19 mouse cellular contexts compared by ENCODE assay signal in the genomic region with DNA sequence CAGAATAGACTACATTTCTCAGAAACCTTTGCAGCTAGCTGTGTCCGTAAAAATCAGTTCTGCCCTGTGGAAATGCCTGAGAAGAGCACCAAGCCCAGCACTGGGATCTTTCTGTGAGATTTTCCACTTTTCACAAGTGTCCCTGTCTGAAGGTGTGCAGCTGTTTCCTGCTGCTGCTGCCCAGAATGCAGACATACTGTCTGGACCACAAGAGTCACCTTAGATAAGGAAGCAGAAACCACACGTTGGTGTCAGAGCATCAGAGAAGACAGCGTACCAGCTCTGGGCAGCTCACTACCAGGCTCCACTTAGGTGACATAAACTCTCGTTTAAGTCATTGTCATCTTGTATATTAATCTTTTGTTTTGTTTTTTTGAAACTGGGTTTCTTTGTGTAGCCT. TPM values are rescaled to one million over a fixed set of nuclear protein-coding genes. Genes with fewer than 3 reads are reported as not detected.
DNase-seq lines count a peak whose midpoint lies in the region; ATAC-seq and TF ChIP-seq lines count a peak whose summit lies in the region.
"Had no signal": no experiment of that assay in that cellular context is flagged by ENCODE, and none has a peak within 500 bp of the region (broad histone marks: within the 10 kb centered on the region; RNA-seq: fewer than 3 reads in every experiment).

No protein-coding gene starts in this region.

- H3K36me3 ChIP-seq in heart, embryonic 11.5 days (ENCODE audit: control insufficient read depth, insufficient read depth, low read length) = no peaks in the 10 kb centered on the region
- H3K36me3 ChIP-seq: embryonic facial prominence, embryonic 12.5 days; kidney, embryonic 15.5 days; liver, embryonic 13.5 days had no signal

- H3K4me2 ChIP-seq in heart, embryonic 11.5 days = no peak overlapping the region
- H3K4me2 ChIP-seq: embryonic facial prominence, embryonic 12.5 days; forebrain, embryonic 13.5 days; kidney, embryonic 15.5 days; liver, embryonic 13.5 days had no signal

- H3K9ac ChIP-seq in heart, embryonic 11.5 days (ENCODE audit: low read depth, low read length) = no peak overlapping the region
- H3K9ac ChIP-seq: forebrain, embryonic 13.5 days; kidney, embryonic 15.5 days; liver, embryonic 13.5 days had no signal

- H3K27ac ChIP-seq in left cerebral cortex, adult 2 months = peak overlapping the region; percentile 12; the same call in 1 of the 2 replicates
- H3K27ac ChIP-seq in heart, embryonic 11.5 days (ENCODE audit: low read depth, low read length) = no peak overlapping the region
- H3K27ac ChIP-seq: embryonic facial prominence, embryonic 12.5 days; kidney, embryonic 15.5 days; liver, embryonic 13.5 days had no signal

- peak; percentile 34; the same call in 1 of the 2 replicates for ATAC-seq in common myeloid progenitor, adult 5-6 weeks (replicated peaks; ENCODE audit: low read depth, poor library complexity, severe bottlenecking)
- ATAC-seq in megakaryocyte-erythroid progenitor cell, adult 5-6 weeks (replicated peaks; ENCODE audit: low FRiP score, low TSS enrichment, poor library complexity, severe bottlenecking) = peak; percentile 46; the same call in 1 of the 2 replicates
- no peak for ATAC-seq in heart, embryonic 11.5 days (replicated peaks; ENCODE audit: insufficient number of reproducible peaks, low FRiP score, low TSS enrichment)
- ATAC-seq: forebrain, embryonic 13.5 days; hindbrain, postnatal 0 days had no signal

- H3K4me1 ChIP-seq in heart, embryonic 11.5 days (ENCODE audit: control insufficient read depth, insufficient read depth, low read length) = peaks cover 19% of the 10 kb centered on the region

- no peak overlapping the region for H3K4me3 ChIP-seq in left cerebral cortex, adult 2 months
- H3K4me3 ChIP-seq in heart, embryonic 11.5 days (ENCODE audit: low read depth, low read length) = no peak overlapping the region
- H3K4me3 ChIP-seq: embryonic facial prominence, embryonic 12.5 days; erythroblast, embryonic 14.5 days; forebrain, embryonic 13.5 days; kidney, embryonic 15.5 days; liver, embryonic 13.5 days had no signal

- TF ChIP-seq CTCF in left cerebral cortex, adult 2 months (IDR thresholded peaks at IDR 0.05) = no peak

- no peaks in the 10 kb centered on the region for H3K27me3 ChIP-seq in heart, embryonic 11.5 days (ENCODE audit: control insufficient read depth, insufficient read depth, low read length)
- H3K27me3 ChIP-seq: embryonic facial prominence, embryonic 12.5 days; forebrain, embryonic 13.5 days; kidney, embryonic 15.5 days had no signal

- DNase-seq in left cerebral cortex, adult 2 months (ENCODE audit: extremely low spot score in 1 of 2, low spot score in 2 of 2) = no peak
- no peak for DNase-seq in left cerebral cortex, postnatal 25 days (ENCODE audit: low spot score in 2 of 2)
- DNase-seq in CD4-positive, CD25-positive, alpha-beta regulatory T cell, adult 2 months (ENCODE audit: low read depth, low spot score) = peak; percentile 75
- no peak for DNase-seq in gastrocnemius, adult 18-20 months (ENCODE audit: low spot score)
- DNase-seq: cerebellum, adult 9-11 months; kidney, adult 11 months; layer of hippocampus, postnatal 36 days; liver, embryonic 13.5 days; lung, adult 2 months; midbrain, embryonic 14.5 days; right cerebral cortex, postnatal 4 days had no signal

- H3K9me3 ChIP-seq in heart, embryonic 11.5 days (replicated peaks; ENCODE audit: control insufficient read depth, low read length) = no peaks in the 10 kb centered on the region
- H3K9me3 ChIP-seq: embryonic facial prominence, embryonic 12.5 days; forebrain, embryonic 13.5 days; kidney, embryonic 15.5 days; liver, embryonic 13.5 days had no signal

- intact Hi-C loops in left cerebral cortex, adult 2 months (cut with DNase I) = loop anchor here (2.0 kb wide), 2 partner anchors 27 to 173 kb away; no protein-coding TSS in a partner anchor
- intact Hi-C loops in left cerebral cortex, postnatal 25 days (cut with DNase I) = loop anchor here (2.0 to 5.0 kb wide), 3 partner anchors 15 to 77 kb away; no protein-coding TSS in a partner anchor

- 42% methylated on average over 4 of the region's 4 CpGs for WGBS in heart, embryonic 11.5 days (ENCODE audit: insufficient replicate concordance)

RNA-seq across cellular contexts. Expression of gene Zfp706, which starts 41.8 kb away (rescaled TPM):
- 100 to 1,000 TPM; 214 to 217 TPM for total RNA-seq in left cerebral cortex, adult 2 months (2021)
- total RNA-seq in left cerebral cortex, postnatal 25 days (2021) = 100 to 1,000 TPM; 233 to 234 TPM
- 104 and 149 TPM in 2 replicates for total RNA-seq in common myeloid progenitor, adult 5-6 weeks (2017)
- total RNA-seq in megakaryocyte-erythroid progenitor cell, adult 5-6 weeks (2014; fragmentation: Nextera tagmentation) = 69.0 and 85.3 TPM in 2 replicates
- total RNA-seq in megakaryocyte-erythroid progenitor cell, adult 5-6 weeks (2017) = 38.9 and 93.2 TPM in 2 replicates
- polyA plus RNA-seq in heart, embryonic 11.5 days (2014; fragmentation: Nextera tagmentation; extraction: Ambion mirVana) = 421 and 423 TPM in 2 replicates
- total RNA-seq in gastrocnemius, adult 18-20 months (2021) = 100 to 1,000 TPM; 115 to 131 TPM
